Mouse (Mus musculus): ENCODE measurements at regions not wholly inside any gene's neighbourhood (a gene's known extent, or its start where the extent isn't known, plus 50 kb on each side); places are given as distances from the start of the nearest gene placed in this dataset.
A peak's percentile ranks its signal among the peaks of the same experiment; 100 is the strongest.

- DNase-seq = no peak
These were observed 207.7 kb upstream of the Pde3a start for GRCm38 (mm10) chr6:141041358-141041757.

DNA sequence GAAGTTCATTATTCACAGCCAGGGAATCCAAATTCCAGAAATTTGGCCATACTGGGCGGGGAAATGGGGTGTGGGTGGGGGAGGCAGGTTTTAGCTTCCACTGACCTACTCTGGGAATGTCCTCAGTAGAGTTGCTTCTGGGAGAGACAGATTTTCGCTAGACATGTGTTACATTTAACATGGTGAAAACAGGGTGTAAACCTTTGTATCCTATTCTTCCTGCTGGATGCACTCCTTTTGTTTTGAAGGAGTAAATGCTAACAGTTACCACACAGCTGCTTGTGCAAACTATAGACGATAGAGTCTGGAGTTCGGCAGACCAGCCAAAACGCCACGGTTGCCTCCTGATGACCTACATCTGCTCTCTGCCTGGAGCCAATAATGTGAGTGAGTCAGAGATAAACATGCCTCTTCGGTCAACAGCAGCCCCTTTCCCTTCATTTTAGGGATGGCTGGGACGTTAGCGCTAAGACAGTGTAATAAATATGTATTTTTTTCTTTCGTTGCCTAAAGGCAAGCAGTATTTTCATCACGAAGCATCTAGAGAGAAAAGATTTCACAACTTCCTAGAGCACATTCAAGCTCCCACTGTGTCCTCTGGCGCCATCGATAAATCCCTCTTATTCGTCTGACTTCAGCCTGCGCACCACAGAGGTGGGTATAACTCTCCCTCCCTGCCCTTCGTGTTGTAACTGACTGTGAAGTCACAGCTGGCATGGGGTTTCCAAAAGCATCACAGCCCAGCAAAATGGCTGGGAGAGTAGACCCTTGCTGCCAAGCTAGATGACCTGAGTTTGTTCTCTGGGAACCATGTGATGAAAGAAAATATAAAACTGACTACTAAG is 207.1 kb upstream of the Pde3a start:
- DNase-seq = peak; percentile 64

DNA sequence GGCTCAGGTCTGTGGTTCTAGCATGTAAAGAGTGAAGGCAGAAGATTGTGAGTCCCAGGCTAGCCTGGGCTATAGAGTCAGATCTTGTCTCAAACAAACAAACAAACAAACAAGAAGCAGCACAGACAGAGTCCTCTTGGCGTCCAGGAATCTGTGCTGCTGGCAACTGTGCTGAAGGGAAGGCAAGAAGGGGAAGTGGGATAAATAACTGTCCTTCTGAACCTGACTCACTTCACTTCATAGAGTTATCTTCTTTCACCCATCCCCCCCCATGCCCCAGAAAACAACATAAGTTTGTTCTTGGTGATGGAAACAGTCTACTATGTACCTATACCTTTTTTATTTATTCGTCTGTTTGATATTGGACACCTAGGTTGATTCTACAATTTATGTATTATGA is 200.8 kb upstream of the Pde3a start:
- no peak for DNase-seq

DNA sequence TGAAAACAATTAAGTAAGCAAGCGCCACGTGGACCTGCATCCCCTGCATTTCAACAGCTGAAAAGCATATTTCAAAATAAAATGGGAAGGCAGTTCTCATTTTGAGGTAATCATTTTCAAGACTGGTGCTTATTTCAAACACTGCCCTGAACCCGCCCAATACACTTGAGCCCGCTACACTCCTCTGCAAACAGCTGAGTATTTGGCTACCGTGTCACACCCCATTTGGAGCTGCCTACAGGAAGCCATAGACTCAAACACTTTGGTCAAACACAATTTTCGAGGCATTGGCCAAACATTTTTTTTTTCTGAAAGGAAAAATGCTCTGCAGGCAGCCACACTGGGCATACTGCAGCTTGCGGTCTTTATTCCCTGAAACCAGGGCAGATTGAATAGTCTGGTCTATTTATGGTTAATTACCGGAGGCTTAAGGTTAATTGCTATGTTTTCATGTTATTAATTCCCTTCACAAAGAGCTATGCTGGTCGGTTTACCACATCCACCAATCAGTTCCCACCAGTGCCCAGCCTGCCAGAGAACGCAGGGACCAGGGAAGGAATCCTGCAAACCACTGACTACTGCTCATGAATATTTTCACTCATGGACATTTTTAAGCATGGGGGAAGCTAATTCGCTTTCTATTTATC is 198.9 kb upstream of the Pde3a start:
- DNase-seq = peak; percentile 81

DNA sequence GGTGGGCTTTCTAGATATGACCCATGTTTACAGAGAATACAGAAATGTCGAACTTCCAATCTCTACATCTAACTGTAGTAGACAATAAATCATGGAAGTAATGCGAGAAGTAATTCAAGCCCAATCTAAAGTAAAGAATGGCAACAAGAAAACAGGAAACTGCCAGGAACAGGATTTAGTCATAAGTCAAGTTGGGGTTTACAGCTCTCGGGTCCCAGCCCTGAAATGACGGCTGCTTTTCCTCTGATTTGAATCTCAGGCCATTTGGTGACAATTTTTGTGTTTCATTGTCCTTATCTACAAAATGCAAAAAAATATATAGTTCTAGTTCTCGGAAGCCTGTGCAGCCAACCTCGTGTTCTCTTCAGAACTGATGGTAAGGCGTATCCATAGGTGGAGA is 195.0 kb upstream of the Pde3a start:
- DNase-seq = no peak

DNA sequence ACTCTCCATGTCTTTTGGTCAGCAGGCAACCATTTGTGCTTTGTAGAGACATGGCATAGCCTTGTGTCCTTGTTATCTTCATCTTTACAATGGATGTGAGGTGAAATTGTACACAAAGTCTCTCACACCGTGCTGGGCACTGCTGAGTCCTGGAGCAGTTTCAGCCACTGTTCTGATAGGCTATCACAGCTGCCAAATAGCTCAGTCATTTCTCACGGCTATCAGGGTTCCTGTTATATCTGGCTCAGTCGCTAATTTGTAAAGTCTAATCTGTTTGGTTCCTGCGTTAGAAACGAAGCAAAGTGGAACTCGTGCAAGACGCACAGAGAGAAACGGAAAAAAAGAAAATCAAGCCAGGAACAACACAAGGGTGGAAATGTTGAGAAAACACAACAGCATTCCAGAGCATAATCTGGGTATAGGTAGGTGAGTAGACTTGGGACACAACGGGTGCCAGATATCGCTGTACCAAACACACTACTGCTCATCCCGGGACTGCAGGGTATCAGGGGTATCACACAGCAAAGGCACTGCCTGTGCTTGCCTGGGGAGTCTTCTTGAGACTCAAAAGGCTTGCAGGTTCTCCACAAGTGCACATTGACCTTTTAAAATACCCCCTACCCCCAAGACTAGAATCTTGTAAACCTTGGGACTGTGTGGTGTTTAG is 189.7 kb upstream of the Pde3a start:
- no peak for DNase-seq

DNA sequence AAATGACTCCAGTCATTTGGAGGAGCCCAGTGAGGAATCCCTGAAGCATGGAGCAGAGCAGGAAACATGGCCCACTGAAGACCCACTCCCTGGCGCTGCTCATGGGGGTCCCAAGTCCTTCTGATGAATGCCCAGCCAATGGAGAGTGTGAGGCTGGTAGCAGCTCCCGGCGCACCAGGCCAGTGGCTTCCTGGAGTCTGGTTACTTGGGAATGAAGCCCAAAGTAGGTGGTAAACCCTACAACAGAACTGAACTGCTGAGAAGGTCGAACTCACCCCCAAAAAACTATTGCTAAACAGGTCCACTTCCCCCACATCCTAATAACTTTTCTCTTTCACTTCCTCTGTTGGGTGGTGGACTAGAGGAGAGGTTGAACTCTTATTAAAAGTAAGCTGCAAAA is 183.3 kb upstream of the Pde3a start:
- DNase-seq = no peak

DNA sequence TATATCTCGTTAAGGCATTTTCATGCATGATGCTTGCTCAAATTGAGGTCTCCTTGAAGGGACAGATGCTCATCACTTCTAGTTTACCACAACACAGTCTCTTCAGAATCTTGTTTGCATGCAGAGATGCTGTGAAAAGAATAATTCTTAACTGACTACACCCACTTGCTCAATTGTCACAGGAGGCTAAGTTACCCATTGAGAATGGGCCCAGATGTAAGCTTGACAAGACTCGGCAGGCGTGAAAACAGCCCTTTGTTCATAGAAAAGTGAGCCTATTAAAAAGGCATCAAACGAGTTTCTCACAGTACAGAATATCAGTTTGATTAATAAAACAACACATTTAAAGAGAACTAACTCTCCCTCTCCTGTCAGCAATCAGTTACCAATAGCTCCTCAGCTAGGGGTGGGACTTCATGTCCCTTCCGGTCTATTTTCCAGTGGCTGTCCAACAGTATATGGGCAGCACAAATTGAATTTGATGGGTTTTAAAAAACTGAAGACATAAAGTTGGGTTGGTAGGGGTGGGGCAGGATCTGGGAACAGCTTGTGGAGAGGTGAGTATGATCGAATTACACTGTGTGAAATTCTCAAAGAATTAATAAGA is 180.1 kb upstream of the Pde3a start:
- DNase-seq = peak; percentile 73

- DNase-seq = no peak
These were observed 179.2 kb upstream of the Pde3a start for GRCm38 (mm10) chr6:141069896-141070295.

DNA sequence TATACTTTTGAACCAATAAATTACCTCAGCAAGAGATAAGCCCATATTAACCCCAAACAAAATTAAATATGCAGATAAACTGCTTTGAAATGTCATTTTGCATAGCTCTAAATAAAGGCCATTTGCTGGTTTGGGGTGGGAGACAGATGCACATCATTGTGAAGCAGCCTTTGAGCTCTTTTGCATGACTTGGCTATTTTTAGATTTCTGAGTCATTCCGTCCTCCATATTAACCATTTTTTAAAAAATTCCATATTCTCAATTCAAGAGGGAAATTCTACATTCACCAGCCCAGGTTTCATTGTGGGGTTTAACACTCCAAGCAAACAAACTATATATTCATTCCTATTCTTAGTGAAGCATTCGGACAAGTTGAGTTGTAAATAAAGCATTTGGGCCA is 177.6 kb upstream of the Pde3a start:
- no peak for DNase-seq

DNA sequence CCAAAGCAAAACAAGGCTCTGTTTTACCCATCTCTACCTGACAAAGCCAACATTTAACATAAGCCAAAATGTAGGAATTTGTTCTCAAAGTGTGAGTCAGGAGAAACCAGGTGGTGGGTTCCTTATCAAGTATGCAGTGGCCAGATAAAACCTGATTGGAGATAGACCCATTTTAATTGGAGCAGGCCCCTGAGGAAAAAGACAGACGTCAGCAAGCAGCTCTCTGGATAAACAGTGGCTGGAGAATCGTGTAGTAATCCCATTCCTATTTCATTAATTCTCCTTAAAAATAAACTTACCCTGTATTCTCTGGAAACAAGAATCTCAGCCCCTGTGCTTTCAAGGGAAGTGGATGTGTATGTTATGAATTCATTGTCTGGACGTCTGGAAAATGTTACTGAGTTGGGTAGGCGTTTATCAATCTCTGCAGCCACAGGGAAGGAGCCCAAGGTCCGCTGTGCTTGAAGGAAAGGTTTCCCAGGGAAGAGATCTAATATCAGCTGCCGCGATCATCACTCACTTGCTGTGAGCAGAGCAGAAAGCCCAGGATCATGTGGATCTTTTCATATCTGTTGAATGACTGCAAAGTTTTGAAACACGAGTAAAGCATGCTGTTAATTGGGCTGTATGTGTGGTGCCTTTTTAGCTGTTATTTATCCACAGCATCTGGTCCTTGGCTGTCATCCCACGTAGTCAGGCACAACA is 157.8 kb upstream of the Pde3a start:
- DNase-seq = no peak

GRCm38 (mm10) chr6:141091781-141092140 is 157.3 kb upstream of the Pde3a start:
- DNase-seq = no peak

DNA sequence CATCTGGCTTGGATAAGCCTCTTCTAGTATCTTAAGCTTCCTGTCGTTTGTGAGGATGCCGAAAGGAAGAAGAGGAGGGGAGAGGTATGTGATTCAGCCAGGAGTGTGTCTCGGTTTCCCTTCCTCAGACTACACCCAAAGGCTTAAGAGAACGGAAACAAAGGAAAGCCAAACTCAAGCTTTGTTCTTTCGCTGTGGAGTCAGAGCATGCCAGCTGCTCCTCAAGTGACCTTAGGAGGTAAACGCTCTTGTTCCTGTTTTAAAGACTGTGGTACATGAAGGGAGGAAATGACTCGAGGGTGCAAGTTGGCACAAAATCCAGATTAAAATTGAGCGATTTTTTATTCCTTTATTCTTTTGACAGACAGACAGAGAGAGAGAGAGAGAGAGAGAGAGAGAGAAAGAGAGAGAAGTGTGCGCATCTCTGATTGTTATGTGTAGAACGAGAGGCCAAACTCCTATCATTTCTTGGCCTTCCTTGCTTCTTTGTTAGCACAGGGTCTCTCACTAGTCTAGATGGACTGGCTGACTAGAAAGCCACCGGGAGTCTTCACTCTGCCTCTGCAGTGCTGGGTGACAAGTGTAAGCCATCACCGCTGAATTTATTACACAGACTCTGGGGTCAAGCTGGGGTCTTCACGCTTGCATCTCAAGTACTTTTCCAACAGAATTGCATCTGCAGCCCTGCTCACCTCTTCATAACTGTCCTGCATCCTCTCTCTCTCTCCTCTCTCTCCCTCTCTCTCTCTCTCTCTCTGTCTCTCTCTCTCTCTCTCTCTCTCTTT is 151.5 kb upstream of the Pde3a start:
- DNase-seq = peak; percentile 18

DNA sequence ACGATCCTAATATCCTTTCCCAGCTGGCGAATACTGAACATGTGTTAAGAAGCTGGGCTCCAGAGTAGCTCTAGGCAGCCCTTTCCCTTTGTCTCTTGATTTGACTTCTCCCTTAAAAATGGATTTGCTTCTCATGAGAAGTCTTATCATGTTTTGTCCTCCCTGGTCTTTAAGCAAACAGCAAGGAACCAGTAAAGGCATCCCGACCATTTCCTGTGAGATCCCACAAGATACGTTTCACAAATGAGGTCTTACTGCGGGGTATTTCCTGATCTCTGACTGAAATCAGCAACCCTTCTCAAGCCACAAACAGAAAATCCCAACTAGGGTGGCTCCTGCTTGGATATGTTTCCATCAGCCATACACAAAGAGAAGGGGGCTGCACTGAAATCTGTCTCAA is 130.8 kb upstream of the Pde3a start:
- DNase-seq = no peak

DNA sequence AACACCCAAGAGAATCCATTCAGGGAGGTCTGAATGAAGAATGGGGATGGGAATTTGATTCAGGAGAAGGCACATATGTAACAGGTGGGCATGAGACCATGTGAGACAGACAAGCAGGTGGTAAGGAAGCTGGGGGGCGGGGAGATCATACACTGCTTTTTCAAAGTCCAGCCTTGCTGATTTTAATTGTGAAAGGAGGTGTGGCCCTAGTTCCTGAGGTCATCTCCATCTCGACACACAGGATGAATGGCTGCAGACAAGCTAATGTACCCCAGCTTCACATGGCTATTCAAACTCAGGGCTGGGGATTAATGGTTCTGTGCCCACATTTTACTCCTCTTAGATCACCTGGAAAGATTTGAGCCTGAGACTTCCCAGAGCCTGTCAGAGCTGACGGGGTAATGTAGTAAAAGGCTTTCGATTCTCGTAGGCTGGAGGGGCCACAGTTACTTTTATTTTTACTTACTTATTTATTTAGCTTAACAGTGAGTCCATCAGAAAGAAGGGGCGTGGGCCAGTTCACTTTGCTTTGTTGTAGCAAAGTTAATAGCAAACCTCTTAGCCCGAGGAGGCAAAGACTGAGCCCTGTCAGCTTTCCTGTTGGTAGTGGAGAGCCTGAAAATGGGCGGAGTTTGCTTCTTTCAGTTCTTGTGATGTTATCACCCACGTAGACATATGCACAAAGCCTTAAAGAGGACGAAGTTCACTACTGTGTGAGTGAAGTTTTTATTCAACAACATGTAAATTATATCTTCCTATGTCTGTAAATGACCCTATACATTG is 122.3 kb upstream of the Pde3a start:
- DNase-seq = no peak

- DNase-seq = no peak
These were observed 119.5 kb upstream of the Pde3a start for GRCm38 (mm10) chr6:141129596-141129995.

GRCm38 (mm10) chr6:141134176-141134575 is 114.9 kb upstream of the Pde3a start:
- no peak for DNase-seq

DNA sequence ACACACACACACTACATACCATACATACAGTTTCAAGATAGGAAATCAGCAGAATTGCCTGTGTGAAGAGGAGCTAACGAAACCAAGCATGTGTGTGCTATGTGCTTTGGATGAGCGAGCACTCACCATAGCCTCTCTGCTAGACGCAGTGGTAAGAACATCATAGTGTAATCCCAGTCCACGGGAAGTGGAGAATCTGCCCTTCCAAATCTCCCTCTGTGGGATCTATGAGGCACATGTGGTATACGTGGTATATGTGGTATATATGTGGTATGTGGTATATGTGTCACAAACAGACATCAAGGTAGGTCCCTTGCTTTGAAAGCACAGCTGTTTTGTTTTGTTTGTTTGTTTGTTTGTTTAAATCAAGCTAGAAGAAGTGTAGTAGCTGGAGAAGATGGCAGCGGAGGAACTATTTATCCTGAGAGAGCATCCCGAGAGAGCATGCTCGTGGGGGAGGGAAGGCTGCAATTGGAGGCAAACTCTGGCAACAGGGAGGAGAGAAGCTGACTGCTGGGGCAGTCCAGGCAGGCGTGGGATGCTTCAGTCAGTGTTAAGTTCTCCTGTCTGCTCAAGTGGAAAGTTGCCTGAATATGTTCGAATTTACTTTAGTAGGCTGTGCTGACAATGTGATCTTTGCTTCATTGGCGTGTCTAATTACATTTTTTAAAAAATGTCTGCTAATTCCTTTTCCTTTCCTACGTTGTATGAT is 112.2 kb upstream of the Pde3a start:
- DNase-seq = peak; percentile 67

GRCm38 (mm10) chr6:141141016-141141415 is 108.1 kb upstream of the Pde3a start:
- no peak for DNase-seq

DNA sequence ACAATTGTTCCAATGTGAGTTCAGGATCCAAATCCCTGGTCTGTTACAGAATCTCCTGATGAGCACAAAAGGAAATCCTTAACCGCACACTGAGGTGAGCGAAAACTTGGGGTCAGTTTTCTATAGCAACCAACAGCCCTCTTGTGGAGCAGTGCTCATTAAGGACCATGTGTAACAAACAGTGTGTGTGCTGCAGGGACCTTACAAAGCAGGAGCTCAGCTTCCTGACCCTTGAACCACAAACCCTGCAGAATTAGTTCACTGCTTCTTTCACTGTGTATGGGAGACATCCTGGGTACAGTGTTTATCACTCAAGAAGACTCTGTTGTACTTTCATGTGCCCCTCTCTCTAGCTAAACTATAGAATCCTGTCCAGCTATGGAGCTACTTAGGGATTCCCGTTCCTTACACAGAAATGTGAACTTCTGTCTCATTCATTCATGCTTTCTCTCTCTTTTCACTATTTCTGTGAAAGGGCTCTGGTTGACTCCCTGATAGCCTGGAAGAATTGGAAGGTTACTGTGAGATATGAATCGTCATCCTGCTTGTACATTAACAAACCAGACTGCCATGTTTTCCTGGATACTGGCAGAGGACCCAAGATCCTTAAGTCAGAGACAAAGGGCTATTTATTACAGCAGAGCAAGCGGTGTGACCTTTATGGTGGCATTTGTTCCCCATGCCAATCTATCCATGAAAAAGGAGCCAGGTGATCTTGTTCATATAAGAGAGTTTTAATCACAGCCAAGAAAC is 100.5 kb upstream of the Pde3a start:
- DNase-seq = peak; percentile 30

Measured in retina, postnatal 1 day (tissue).